Comparison of ENCODE assay signal across 17 mouse cellular contexts in the genomic region with DNA sequence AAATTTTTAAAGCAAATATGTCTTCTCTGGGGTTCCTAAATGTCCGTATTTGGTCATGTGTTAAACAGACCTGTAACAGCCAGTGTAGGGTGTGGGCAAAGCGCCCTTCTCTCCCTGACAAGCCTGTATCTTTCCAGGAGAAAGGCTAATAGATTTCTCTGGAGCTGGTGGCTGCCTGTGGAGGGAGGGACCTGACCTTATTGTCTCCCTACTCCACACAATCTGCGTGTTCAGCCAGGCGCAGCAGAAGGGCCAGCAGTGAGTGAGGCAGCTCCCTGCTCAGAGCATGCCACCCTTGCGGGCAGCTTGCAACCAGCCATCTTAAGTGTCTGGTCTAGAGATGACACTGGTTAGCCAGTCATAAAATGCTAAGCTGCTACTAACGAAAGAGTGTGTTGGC. TPM values are rescaled to one million over a fixed set of nuclear protein-coding genes. Genes with fewer than 3 reads are reported as not detected.
A peak's percentile ranks its signal among the peaks of the same experiment; 100 is the strongest.
DNase-seq lines count a peak whose midpoint lies in the region; ATAC-seq lines count a peak whose summit lies in the region.
"Had no signal": no experiment of that assay in that cellular context is flagged by ENCODE, and none has a peak within 500 bp of the region (broad histone marks: within the 10 kb centered on the region; RNA-seq: fewer than 3 reads in every experiment).

No protein-coding gene starts in this region.

- 32% methylated on average over 6 of the region's 6 CpGs for WGBS in kidney, embryonic 15.5 days
- 40% methylated on average over 6 of the region's 6 CpGs for WGBS in hindbrain, embryonic 12.5 days
- WGBS in midbrain, embryonic 15.5 days: 19% methylated on average over 6 of the region's 6 CpGs
- WGBS in embryonic facial prominence, embryonic 10.5 days: 48% methylated on average over 6 of the region's 6 CpGs

- peak; percentile 89 for ATAC-seq in kidney, embryonic 15.5 days (replicated peaks; ENCODE audit: low FRiP score)
- 0 out of 2 replicates have a peak, but pooled peaks have one; percentile 52 for ATAC-seq in hindbrain, embryonic 12.5 days (ENCODE audit: low FRiP score)
- ATAC-seq in midbrain, embryonic 15.5 days (replicated peaks): peak; percentile 66; the same call in 1 of the 2 replicates
- ATAC-seq: intestine, embryonic 15.5 days had no signal

- H3K9ac ChIP-seq in kidney, embryonic 15.5 days: no peak overlapping the region
- H3K9ac ChIP-seq in hindbrain, embryonic 12.5 days: no peak overlapping the region
- no peak overlapping the region for H3K9ac ChIP-seq in midbrain, embryonic 15.5 days
- H3K9ac ChIP-seq: intestine, embryonic 15.5 days; liver, embryonic 13.5 days; stomach, embryonic 15.5 days had no signal

- H3K36me3 ChIP-seq in kidney, embryonic 15.5 days: no peaks in the 10 kb centered on the region
- no peaks in the 10 kb centered on the region for H3K36me3 ChIP-seq in hindbrain, embryonic 12.5 days
- H3K36me3 ChIP-seq in midbrain, embryonic 15.5 days (replicated peaks): no peaks in the 10 kb centered on the region
- no peaks in the 10 kb centered on the region for H3K36me3 ChIP-seq in embryonic facial prominence, embryonic 10.5 days (replicated peaks)
- H3K36me3 ChIP-seq: intestine, embryonic 15.5 days; liver, embryonic 13.5 days; stomach, embryonic 15.5 days had no signal

- no peaks in the 10 kb centered on the region for H3K27me3 ChIP-seq in kidney, embryonic 15.5 days
- no peaks in the 10 kb centered on the region for H3K27me3 ChIP-seq in hindbrain, embryonic 12.5 days
- H3K27me3 ChIP-seq in midbrain, embryonic 15.5 days (replicated peaks): no peaks in the 10 kb centered on the region
- H3K27me3 ChIP-seq in embryonic facial prominence, embryonic 10.5 days (replicated peaks; ENCODE audit: low read depth, poor library complexity, severe bottlenecking): no peaks in the 10 kb centered on the region
- H3K27me3 ChIP-seq: intestine, embryonic 15.5 days; liver, embryonic 13.5 days; stomach, embryonic 15.5 days had no signal

- H3K4me3 ChIP-seq in kidney, embryonic 15.5 days (replicated peaks): no peak overlapping the region
- H3K4me3 ChIP-seq in hindbrain, embryonic 12.5 days: no peak overlapping the region
- no peak overlapping the region for H3K4me3 ChIP-seq in midbrain, embryonic 15.5 days
- no peak overlapping the region for H3K4me3 ChIP-seq in embryonic facial prominence, embryonic 10.5 days
- H3K4me3 ChIP-seq: intestine, embryonic 15.5 days; liver, embryonic 13.5 days; myocyte; stomach, embryonic 15.5 days had no signal

- no peak for DNase-seq in kidney, adult 8-10 months
- DNase-seq in embryo, embryonic 11 days: peak; percentile 19
- DNase-seq in embryonic facial prominence, embryonic 10.5 days (ENCODE audit: low spot score): no peak
- DNase-seq in gastrocnemius, postnatal 14 days: no peak
- DNase-seq: adrenal gland, postnatal 25 days; cerebellum, postnatal 36 days; layer of hippocampus, postnatal 36 days; liver, embryonic 13.5 days; thymus, postnatal 14 days had no signal

- no peak overlapping the region for H3K27ac ChIP-seq in kidney, embryonic 15.5 days
- H3K27ac ChIP-seq in hindbrain, embryonic 12.5 days: peak overlapping the region; percentile 67
- H3K27ac ChIP-seq in midbrain, embryonic 15.5 days: peak overlapping the region; percentile 4; the same call in 1 of the 2 replicates
- H3K27ac ChIP-seq in embryonic facial prominence, embryonic 10.5 days (replicated peaks): no peak overlapping the region
- H3K27ac ChIP-seq: intestine, embryonic 15.5 days; liver, embryonic 13.5 days; stomach, embryonic 15.5 days had no signal

- no peak overlapping the region for H3K4me2 ChIP-seq in kidney, embryonic 15.5 days
- H3K4me2 ChIP-seq in hindbrain, embryonic 12.5 days (replicated peaks): no peak overlapping the region
- no peak overlapping the region for H3K4me2 ChIP-seq in midbrain, embryonic 15.5 days
- H3K4me2 ChIP-seq: intestine, embryonic 15.5 days; liver, embryonic 13.5 days; stomach, embryonic 15.5 days had no signal

- intact Hi-C loops in gastrocnemius, postnatal 14 days (cut with DNase I; ENCODE audit: low total_unique reads): no loop called here

- H3K4me1 ChIP-seq in kidney, embryonic 15.5 days: 0 out of 2 replicates have a peak, but pooled peaks cover 4% of the 10 kb centered on the region
- H3K4me1 ChIP-seq in hindbrain, embryonic 12.5 days: peaks cover 4% of the 10 kb centered on the region
- H3K4me1 ChIP-seq in midbrain, embryonic 15.5 days: no peaks in the 10 kb centered on the region
- H3K4me1 ChIP-seq in embryonic facial prominence, embryonic 10.5 days: peaks cover 4% of the 10 kb centered on the region
- H3K4me1 ChIP-seq: intestine, embryonic 15.5 days; liver, embryonic 13.5 days; stomach, embryonic 15.5 days had no signal

- no peaks in the 10 kb centered on the region for H3K9me3 ChIP-seq in kidney, embryonic 15.5 days (replicated peaks)
- no peaks in the 10 kb centered on the region for H3K9me3 ChIP-seq in hindbrain, embryonic 12.5 days (replicated peaks)
- H3K9me3 ChIP-seq in midbrain, embryonic 15.5 days: no peaks in the 10 kb centered on the region
- no peaks in the 10 kb centered on the region for H3K9me3 ChIP-seq in embryonic facial prominence, embryonic 10.5 days
- H3K9me3 ChIP-seq: intestine, embryonic 15.5 days; liver, embryonic 13.5 days; stomach, embryonic 15.5 days had no signal

RNA-seq across cellular contexts. Expression of gene Myo3b, which starts 5.5 kb away (rescaled TPM):
- polyA plus RNA-seq in kidney, embryonic 15.5 days (2015; fragmentation: Nextera tagmentation; extraction: Ambion mirVana): 0.43 and 0.44 TPM in 2 replicates
- 0.05 and 0.12 TPM in 2 replicates for polyA plus RNA-seq in hindbrain, embryonic 12.5 days (2016; fragmentation: Nextera tagmentation; extraction: Ambion mirVana)
- polyA plus RNA-seq in midbrain, embryonic 15.5 days (2015; fragmentation: Nextera tagmentation; extraction: Ambion mirVana): 0.24 and 0.41 TPM in 2 replicates
- 0.04 and 0.08 TPM in 2 replicates for polyA plus RNA-seq in embryonic facial prominence, embryonic 10.5 days (2016; fragmentation: Nextera tagmentation; extraction: Ambion mirVana)
- not detected for total RNA-seq in gastrocnemius, postnatal 14 days (2021)
- total RNA-seq: adrenal gland, postnatal 25 days; gastrocnemius, adult 8-10 months had no signal
- polyA plus RNA-seq: limb, embryonic 11.5 days; liver, embryonic 13.5 days had no signal

Comparison
In these comparisons a context has a peak if more than half of its experiments do, and no peak if none do; other contexts are left out.
1. H3K27ac ChIP-seq: peak in hindbrain, embryonic 12.5 days (single experiment) and midbrain, embryonic 15.5 days (single experiment); none in kidney, embryonic 15.5 days (single experiment) and embryonic facial prominence, embryonic 10.5 days (single experiment).
2. Peak in every context shown above with its lines, with median percentiles within 50 percentile points of each other: ATAC-seq.